Comparison of ENCODE assay signal across 8 mouse cellular contexts in the genomic region with DNA sequence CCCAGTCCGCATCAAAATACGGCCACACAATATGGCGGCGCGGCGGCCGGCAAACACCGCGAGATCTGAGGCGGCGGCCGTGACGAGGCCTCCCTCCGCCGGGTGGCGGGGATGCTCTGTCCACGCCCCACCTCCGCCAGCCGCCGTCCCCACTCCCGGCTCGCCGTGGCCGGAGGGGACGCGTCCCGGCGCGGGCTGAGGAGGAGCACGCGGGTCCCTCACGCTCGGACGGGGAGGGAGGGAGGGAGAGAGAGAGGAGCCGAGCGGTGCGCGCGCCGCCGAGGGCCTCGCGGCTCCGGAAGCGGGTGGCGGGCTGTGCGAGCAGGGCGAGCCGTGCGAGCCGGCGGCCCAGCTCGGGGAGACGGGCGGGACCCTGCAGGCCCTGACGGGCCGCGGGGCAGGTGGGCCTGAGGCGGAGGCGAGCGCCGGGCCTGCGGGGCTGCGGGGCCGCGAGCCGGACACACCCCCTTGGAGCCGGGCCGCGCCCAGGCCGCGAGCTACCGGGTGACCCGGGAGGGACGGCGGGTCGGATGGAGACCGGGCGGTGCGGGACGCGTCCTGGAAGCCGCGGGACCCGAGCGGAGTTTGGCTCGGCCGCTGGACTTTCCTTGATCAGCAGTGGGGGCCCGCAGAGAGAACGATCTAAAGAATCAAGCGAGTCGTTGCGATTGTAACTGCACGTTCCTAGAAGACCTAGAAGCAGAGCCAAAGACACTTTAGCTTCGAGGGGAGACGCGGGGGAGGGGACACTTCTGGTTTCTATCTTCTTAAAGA. TPM values are rescaled to one million over a fixed set of nuclear protein-coding genes. Genes with fewer than 3 reads are reported as not detected.
A peak's percentile ranks its signal among the peaks of the same experiment; 100 is the strongest.
DNase-seq lines count a peak whose midpoint lies in the region; ATAC-seq and TF ChIP-seq lines count a peak whose summit lies in the region.

A gene (minus strand): TSS at position 3 of the 774 bp plus-strand sequence.

- peak within 1 kb of the TSS; percentile 98 for H3K27ac ChIP-seq in forebrain, postnatal 0 days (ENCODE audit: low read depth, low read length)
- peak within 1 kb of the TSS; percentile 99 for H3K27ac ChIP-seq in lung, embryonic 15.5 days

- no peak for TF ChIP-seq CTCF in G1E (IDR thresholded peaks at IDR 0.05; ENCODE audit: low read depth, low read length)
- no peak; the same call in 1 of the 2 replicates for TF ChIP-seq CTCF in forebrain, postnatal 0 days (IDR thresholded peaks at IDR 0.05; ENCODE audit: low read depth)

- H3K36me3 ChIP-seq in G1E (replicated peaks), result peaks cover 3% of the 10 kb centered on the region
- H3K36me3 ChIP-seq in forebrain, postnatal 0 days (ENCODE audit: insufficient read depth), result no peaks in the 10 kb centered on the region
- H3K36me3 ChIP-seq in lung, embryonic 15.5 days, result no peaks in the 10 kb centered on the region

- peaks cover 9% of the 10 kb centered on the region for H3K27me3 ChIP-seq in G1E (ENCODE audit: insufficient read depth, low read length)
- H3K27me3 ChIP-seq in forebrain, postnatal 0 days (ENCODE audit: insufficient read depth, low read length), result no peaks in the 10 kb centered on the region
- H3K27me3 ChIP-seq in lung, embryonic 15.5 days, result no peaks in the 10 kb centered on the region

- 4% methylated on average over 85 of the region's 97 CpGs for WGBS in forebrain, postnatal 0 days
- under 1% methylated on average over 78 of the region's 97 CpGs for WGBS in lung, embryonic 15.5 days

- DNase-seq in G1E (ENCODE audit: low spot score), result peak; percentile 89
- peak; percentile 90 to 93 for DNase-seq in cerebellum, adult 18-20 months
- peak; percentile 94 for DNase-seq in forebrain, postnatal 0 days
- DNase-seq in heart, postnatal 4 days, result peak; percentile 95
- peak; percentile 83 to 88 for DNase-seq in layer of hippocampus, adult 8-10 months (ENCODE audit: low spot score in 2 of 2)
- DNase-seq in ovary, adult 18-20 months (ENCODE audit: low spot score), result peak; percentile 87
- peak; percentile 83 for DNase-seq in thymus, postnatal 0 days (ENCODE audit: low spot score)

- H3K9me3 ChIP-seq in G1E (replicated peaks), result no peaks in the 10 kb centered on the region
- no peaks in the 10 kb centered on the region for H3K9me3 ChIP-seq in forebrain, postnatal 0 days (ENCODE audit: low read length)
- no peaks in the 10 kb centered on the region for H3K9me3 ChIP-seq in lung, embryonic 15.5 days

- H3K9ac ChIP-seq in forebrain, postnatal 0 days, result peak within 1 kb of the TSS; percentile 98
- H3K9ac ChIP-seq in lung, embryonic 15.5 days, result peak within 1 kb of the TSS; percentile 98

- peaks cover 30% of the 10 kb centered on the region for H3K4me1 ChIP-seq in G1E (ENCODE audit: insufficient read depth, low read depth, low read length)
- peaks cover 13% of the 10 kb centered on the region for H3K4me1 ChIP-seq in forebrain, postnatal 0 days (ENCODE audit: insufficient read depth)
- peaks cover 23% of the 10 kb centered on the region for H3K4me1 ChIP-seq in lung, embryonic 15.5 days

- ATAC-seq in G1E (ENCODE audit: extremely low read depth, insufficient number of reproducible peaks, low FRiP score, poor library complexity, severe bottlenecking), result peak; percentile 79
- ATAC-seq in forebrain, postnatal 0 days, result peak; percentile 96
- ATAC-seq in lung, embryonic 15.5 days (ENCODE audit: borderline replicate concordance, extremely low read depth, low FRiP score, low TSS enrichment), result peak; percentile 96

- peak within 1 kb of the TSS; percentile 85 for H3K4me3 ChIP-seq in G1E (ENCODE audit: low read depth, low read length)
- peak within 1 kb of the TSS; percentile 100 for H3K4me3 ChIP-seq in forebrain, postnatal 0 days (ENCODE audit: low read depth, low read length)
- H3K4me3 ChIP-seq in lung, embryonic 15.5 days, result peak within 1 kb of the TSS; percentile 91

- H3K4me2 ChIP-seq in forebrain, postnatal 0 days (ENCODE audit: low read depth), result peak within 1 kb of the TSS; percentile 80
- peak within 1 kb of the TSS; percentile 72 for H3K4me2 ChIP-seq in lung, embryonic 15.5 days

RNA-seq across cellular contexts. Expression of the gene that starts here (rescaled TPM):
- total RNA-seq in G1E (2014; fragmentation: Nextera tagmentation) (339 and 398 TPM in 2 replicates), G1E (2017) (68.5 and 74.7 TPM in 2 replicates)
- 14.7 and 15.9 TPM in 2 replicates for polyA plus RNA-seq in G1E (2012)
- total RNA-seq in forebrain, postnatal 0 days (2014; rRNA removed), result 45.1 and 62.4 TPM in 2 replicates
- 6.3 and 9.8 TPM in 2 replicates for polyA plus RNA-seq in forebrain, postnatal 0 days (2015; fragmentation: Nextera tagmentation; extraction: Ambion mirVana)
- total RNA-seq in heart, postnatal 4 days (2021), result 10 to 100 TPM; 75.5 to 76.6 TPM
- total RNA-seq in layer of hippocampus, adult 8-10 months (2022), result 10 to 100 TPM; 61.6 to 69.0 (median 66.4) TPM
- 18.1 and 18.5 TPM in 2 replicates for polyA plus RNA-seq in lung, embryonic 15.5 days (2015; fragmentation: Nextera tagmentation; extraction: Ambion mirVana)
- polyA plus RNA-seq in thymus, postnatal 0 days (2015; fragmentation: Nextera tagmentation; extraction: Ambion mirVana), result 18.7 and 23.5 TPM in 2 replicates

Comparison
In these comparisons a context has a peak if more than half of its experiments do, and no peak if none do; other contexts are left out.
1. Peak in every context shown above with its lines: DNase-seq, ATAC-seq, H3K4me3 ChIP-seq and H3K27ac ChIP-seq.